Mouse (Mus musculus): ENCODE data around the gene Gtf3c5. TPM values are rescaled to one million over a fixed set of nuclear protein-coding genes. Genes with fewer than 3 reads are reported as not detected.

Gtf3c5 gene
- polyA plus RNA-seq, 1 experiment from 2014 or later, result 41.9 TPM

DNA sequence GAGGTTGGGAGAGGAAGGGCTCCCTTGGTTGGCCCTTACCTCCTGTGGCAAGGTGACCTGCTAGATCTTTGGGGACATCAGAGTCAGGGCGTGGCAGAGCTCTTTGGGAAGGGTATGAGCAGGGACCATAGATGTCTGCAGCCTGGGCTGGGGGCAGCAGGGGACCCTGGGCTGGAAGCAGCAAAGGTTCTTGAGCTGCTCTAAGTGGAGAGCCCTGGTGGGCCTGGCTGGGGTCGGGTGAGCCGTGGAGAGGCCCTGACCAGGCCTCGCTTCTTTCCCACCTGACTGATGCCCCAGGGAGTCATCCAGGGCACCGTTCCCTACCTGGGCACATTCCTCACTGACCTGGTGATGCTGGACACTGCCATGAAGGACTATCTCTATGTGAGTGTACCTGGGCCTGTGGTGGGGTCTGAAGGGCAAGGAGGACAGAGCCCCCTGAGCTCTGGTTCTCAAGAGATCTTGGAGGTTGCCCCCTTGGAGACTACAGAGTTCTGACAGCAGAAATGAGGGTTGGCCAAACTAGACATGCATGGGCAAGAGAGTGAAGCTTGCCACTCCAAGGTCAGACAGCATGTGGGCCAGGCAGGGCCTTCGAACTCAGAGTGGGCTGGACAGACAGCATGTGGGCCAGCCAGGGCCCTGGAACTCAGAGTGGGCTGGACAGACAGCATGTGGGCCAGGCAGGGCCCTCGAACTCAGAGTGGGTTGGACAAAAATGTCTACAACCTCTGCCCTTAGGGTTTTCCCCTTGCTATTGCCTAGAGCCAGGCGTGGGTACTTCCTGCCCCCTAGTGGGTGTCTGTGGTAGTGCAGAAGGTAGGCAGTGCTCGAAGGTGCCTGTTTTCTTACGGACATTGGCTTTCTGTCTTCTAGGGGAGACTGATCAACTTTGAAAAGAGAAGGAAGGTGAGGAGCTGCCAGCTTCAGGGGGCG, 36.0 kb downstream of the Gtf3c5 start:
- peaks cover 92% of the 10 kb centered on the region for H3K36me3 ChIP-seq (ENCODE audit: insufficient read depth)
- H3K27me3 ChIP-seq (ENCODE audit: insufficient read depth, low read length), result no peaks in the 10 kb centered on the region
- H3K27ac ChIP-seq (ENCODE audit: low read depth), result no peak overlapping the region
- H3K4me3 ChIP-seq (ENCODE audit: low read depth, low read length), result no peak overlapping the region
- H3K4me2 ChIP-seq, result no peak overlapping the region
- 49% methylated on average over 11 of the region's 11 CpGs for WGBS
- no peaks in the 10 kb centered on the region for H3K9me3 ChIP-seq (ENCODE audit: low read depth, low read length)
- H3K9ac ChIP-seq, result no peak overlapping the region
- no peaks in the 10 kb centered on the region for H3K4me1 ChIP-seq (ENCODE audit: insufficient read depth)
- ATAC-seq (ENCODE audit: insufficient read depth) (peak; percentile 72), DNase-seq (peak; percentile 93)
- TF ChIP-seq CTCF (IDR thresholded peaks at IDR 0.05; ENCODE audit: low read depth), result peak; percentile 99

DNA sequence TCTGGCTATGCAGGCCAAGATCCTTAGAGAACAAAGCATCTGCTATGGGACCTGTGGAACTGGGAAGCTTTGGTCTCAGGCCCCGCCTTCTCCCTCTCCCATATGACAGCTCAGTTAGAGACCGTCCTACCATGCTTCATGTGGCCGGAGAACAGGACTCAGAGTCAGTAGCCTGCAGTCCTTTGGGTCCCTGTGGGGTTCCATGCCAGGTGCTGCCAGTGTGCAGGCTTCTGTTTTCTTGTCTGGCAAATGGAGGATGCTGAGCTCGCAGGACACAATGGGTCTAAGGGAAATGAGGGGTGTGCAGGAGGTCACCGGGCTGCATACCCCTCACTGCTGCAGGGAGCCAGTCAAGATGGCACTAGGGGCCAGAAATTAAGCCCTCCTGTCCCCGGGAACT, 37.0 kb downstream of the Gtf3c5 start:
- Histone ChIP-seq H3K4me2 (no peak overlapping the region), H3K9me3 (ENCODE audit: low read depth, low read length) (no peaks in the 10 kb centered on the region), H3K4me3 (ENCODE audit: low read depth, low read length) (no peak overlapping the region), H3K27ac (ENCODE audit: low read depth) (no peak overlapping the region), H3K4me1 (ENCODE audit: insufficient read depth) (no peaks in the 10 kb centered on the region), H3K27me3 (ENCODE audit: insufficient read depth, low read length) (no peaks in the 10 kb centered on the region), H3K9ac (no peak overlapping the region), H3K36me3 (ENCODE audit: insufficient read depth) (peaks cover 88% of the 10 kb centered on the region)
- no peak for DNase-seq
- no peak for TF ChIP-seq CTCF (IDR thresholded peaks at IDR 0.05; ENCODE audit: low read depth)
- ATAC-seq (ENCODE audit: insufficient read depth), result no peak
- 72% methylated on average over 6 of the region's 6 CpGs for WGBS

DNA sequence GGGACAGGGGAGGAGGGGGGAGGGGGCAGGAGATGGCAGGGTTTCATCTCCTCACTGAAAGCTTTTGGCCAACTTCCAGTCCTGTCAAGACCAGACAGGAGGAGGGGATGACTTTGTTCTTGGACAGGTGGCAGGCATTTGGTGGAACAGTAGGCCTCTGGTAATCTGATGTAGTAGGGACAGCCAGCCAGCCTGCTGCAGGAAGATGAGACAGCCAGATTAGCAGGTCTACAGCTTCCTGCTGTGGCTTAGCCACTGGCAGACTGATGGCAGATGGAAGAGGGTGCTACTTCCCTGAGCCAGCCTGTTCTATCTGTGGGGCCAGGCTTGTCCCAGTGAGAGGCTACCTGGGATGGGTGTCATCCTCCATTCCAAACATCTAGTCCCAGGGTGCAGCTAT, 37.6 kb downstream of the Gtf3c5 start:
- Histone ChIP-seq H3K4me2 (no peak overlapping the region), H3K9me3 (ENCODE audit: low read depth, low read length) (no peaks in the 10 kb centered on the region), H3K27ac (ENCODE audit: low read depth) (no peak overlapping the region), H3K4me3 (ENCODE audit: low read depth, low read length) (no peak overlapping the region), H3K36me3 (ENCODE audit: insufficient read depth) (peaks cover 82% of the 10 kb centered on the region), H3K27me3 (ENCODE audit: insufficient read depth, low read length) (no peaks in the 10 kb centered on the region), H3K9ac (no peak overlapping the region), H3K4me1 (ENCODE audit: insufficient read depth) (no peaks in the 10 kb centered on the region)
- no peak for TF ChIP-seq CTCF (IDR thresholded peaks at IDR 0.05; ENCODE audit: low read depth)
- ATAC-seq (ENCODE audit: insufficient read depth) (no peak), DNase-seq (no peak)

DNA sequence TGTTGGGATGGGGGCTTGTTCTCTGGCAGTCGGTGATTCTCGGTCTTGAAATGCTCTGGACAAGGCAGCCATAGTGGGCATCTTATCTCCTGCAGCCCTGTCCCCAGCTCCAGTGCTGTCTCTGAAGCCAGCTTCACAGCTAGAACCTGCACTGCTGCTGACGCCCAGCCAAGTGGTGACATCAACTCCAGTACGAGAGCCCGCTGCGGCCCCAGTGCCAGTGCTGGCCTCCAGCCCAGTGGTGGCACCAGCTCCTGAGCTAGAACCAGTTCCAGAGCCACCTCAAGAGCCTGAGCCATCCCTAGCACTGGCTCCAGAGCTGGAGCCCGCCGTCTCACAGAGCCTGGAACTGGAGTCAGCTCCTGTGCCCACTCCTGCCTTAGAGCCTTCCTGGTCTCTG, 39.7 kb downstream of the Gtf3c5 start:
- peaks cover 12% of the 10 kb centered on the region for H3K4me1 ChIP-seq (ENCODE audit: insufficient read depth)
- H3K4me3 ChIP-seq (ENCODE audit: low read depth, low read length), result no peak overlapping the region
- H3K27ac ChIP-seq (ENCODE audit: low read depth), result no peak overlapping the region
- H3K36me3 ChIP-seq (ENCODE audit: insufficient read depth), result peaks cover 62% of the 10 kb centered on the region
- H3K27me3 ChIP-seq (ENCODE audit: insufficient read depth, low read length), result no peaks in the 10 kb centered on the region
- no peak overlapping the region for H3K4me2 ChIP-seq
- no peak for TF ChIP-seq CTCF (IDR thresholded peaks at IDR 0.05; ENCODE audit: low read depth)
- no peak for DNase-seq
- no peak overlapping the region for H3K9ac ChIP-seq
- no peaks in the 10 kb centered on the region for H3K9me3 ChIP-seq (ENCODE audit: low read depth, low read length)
- ATAC-seq (ENCODE audit: insufficient read depth), result no peak
- WGBS, result 94% methylated on average over 8 of the region's 8 CpGs

DNA sequence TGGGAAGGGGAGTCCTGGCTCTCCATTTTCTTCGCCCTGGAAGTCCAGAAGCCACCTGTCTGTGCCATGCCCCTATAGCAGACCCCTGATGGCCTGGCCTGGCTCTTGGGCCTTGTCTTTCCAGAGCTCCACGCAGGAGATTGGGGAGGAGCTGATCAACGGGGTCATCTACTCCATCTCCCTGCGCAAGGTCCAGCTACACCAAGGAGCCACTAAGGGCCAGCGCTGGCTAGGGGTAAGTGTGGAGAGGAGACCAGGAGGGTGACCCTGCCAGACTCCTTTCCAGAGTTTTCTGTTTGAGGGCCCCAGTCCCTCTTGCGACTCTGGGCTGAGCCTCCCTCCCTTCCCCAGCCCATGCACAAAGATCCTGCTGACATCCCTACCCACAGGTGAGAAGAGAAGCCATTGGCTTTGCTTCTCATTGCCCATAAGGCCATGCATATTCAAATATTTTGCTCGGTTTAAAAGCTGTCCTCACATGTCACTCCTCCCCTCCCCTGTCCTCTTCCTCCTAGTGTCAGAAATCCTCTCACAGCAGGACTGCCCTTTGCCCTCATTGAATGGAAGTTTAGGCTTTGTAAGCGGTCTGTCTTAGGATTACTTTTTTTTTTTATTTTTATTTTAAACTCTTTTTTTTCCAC, 42.8 kb downstream of the Gtf3c5 start:
- ATAC-seq (ENCODE audit: insufficient read depth) (no peak), DNase-seq (no peak)
- no peak overlapping the region for H3K9ac ChIP-seq
- H3K9me3 ChIP-seq (ENCODE audit: low read depth, low read length), result no peaks in the 10 kb centered on the region
- H3K36me3 ChIP-seq (ENCODE audit: insufficient read depth), result peaks cover 35% of the 10 kb centered on the region
- no peak for TF ChIP-seq CTCF (IDR thresholded peaks at IDR 0.05; ENCODE audit: low read depth)
- no peak overlapping the region for H3K4me2 ChIP-seq
- peaks cover 20% of the 10 kb centered on the region for H3K4me1 ChIP-seq (ENCODE audit: insufficient read depth)
- no peak overlapping the region for H3K4me3 ChIP-seq (ENCODE audit: low read depth, low read length)
- no peaks in the 10 kb centered on the region for H3K27me3 ChIP-seq (ENCODE audit: insufficient read depth, low read length)
- 68% methylated on average over 8 of the region's 8 CpGs for WGBS
- no peak overlapping the region for H3K27ac ChIP-seq (ENCODE audit: low read depth)

- DNase-seq, result no peak
- 78% methylated on average over 2 of the region's 2 CpGs for WGBS
- H3K36me3 ChIP-seq (ENCODE audit: insufficient read depth), result peaks cover 28% of the 10 kb centered on the region
- no peak overlapping the region for H3K4me2 ChIP-seq
- no peak for TF ChIP-seq CTCF (IDR thresholded peaks at IDR 0.05; ENCODE audit: low read depth)
- no peak overlapping the region; the same call in 1 of the 2 replicates for H3K9ac ChIP-seq
- H3K9me3 ChIP-seq (ENCODE audit: low read depth, low read length), result no peaks in the 10 kb centered on the region
- no peak overlapping the region for H3K4me3 ChIP-seq (ENCODE audit: low read depth, low read length)
- ATAC-seq (ENCODE audit: insufficient read depth), result no peak
- peak overlapping the region; percentile 67; the same call in 1 of the 2 replicates for H3K27ac ChIP-seq (ENCODE audit: low read depth)
- H3K27me3 ChIP-seq (ENCODE audit: insufficient read depth, low read length), result no peaks in the 10 kb centered on the region
- H3K4me1 ChIP-seq (ENCODE audit: insufficient read depth), result peaks cover 26% of the 10 kb centered on the region
Observed at GRCm38 (mm10) chr2:28539949-28540348, 43.6 kb downstream of the Gtf3c5 start.

DNA sequence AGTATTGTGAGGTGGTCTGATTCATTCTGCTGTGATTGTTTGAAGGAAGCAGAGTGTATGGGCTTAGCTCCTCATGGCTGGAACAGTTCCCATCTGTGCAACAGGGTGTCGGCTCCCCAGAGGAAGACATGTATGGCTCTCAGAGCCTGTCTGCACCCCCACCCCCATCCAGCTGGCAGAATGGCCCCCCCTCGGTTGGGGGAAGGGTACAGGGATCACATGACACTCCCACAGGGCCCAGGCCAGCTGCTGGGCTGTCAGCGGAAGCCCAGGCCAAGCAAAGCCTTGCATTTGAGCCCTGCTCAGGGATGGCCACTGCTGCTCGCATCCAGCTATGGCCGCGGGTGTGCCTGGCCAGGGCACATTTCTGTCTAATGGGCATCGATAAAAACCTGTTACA, 44.3 kb downstream of the Gtf3c5 start:
- Histone ChIP-seq H3K9me3 (ENCODE audit: low read depth, low read length) (no peaks in the 10 kb centered on the region), H3K4me1 (ENCODE audit: insufficient read depth) (peaks cover 26% of the 10 kb centered on the region), H3K4me2 (peak overlapping the region; percentile 25; the same call in 1 of the 2 replicates), H3K9ac (peak overlapping the region; percentile 22; the same call in 1 of the 2 replicates), H3K27me3 (ENCODE audit: insufficient read depth, low read length) (no peaks in the 10 kb centered on the region), H3K27ac (ENCODE audit: low read depth) (peak overlapping the region; percentile 67; the same call in 1 of the 2 replicates), H3K36me3 (ENCODE audit: insufficient read depth) (peaks cover 21% of the 10 kb centered on the region), H3K4me3 (ENCODE audit: low read depth, low read length) (no peak overlapping the region)
- TF ChIP-seq CTCF (IDR thresholded peaks at IDR 0.05; ENCODE audit: low read depth), result no peak
- 47% methylated on average over 7 of the region's 7 CpGs for WGBS
- ATAC-seq (ENCODE audit: insufficient read depth) (peak; percentile 65), DNase-seq (peak; percentile 79)

Data from lung, embryonic 14.5 days (tissue).